Mouse (Mus musculus): ENCODE measurements around the gene Akr1e1. TPM values are rescaled to one million over a fixed set of nuclear protein-coding genes. Genes with fewer than 3 reads are reported as not detected.
"Not testable (repeated sequence)": the region's sequence is repeated elsewhere in the genome, so short reads cannot be mapped to it uniquely, and the experiment has no call there.

The Akr1e1 gene
- polyA plus RNA-seq, 1 experiment, result 0.40 TPM

DNA sequence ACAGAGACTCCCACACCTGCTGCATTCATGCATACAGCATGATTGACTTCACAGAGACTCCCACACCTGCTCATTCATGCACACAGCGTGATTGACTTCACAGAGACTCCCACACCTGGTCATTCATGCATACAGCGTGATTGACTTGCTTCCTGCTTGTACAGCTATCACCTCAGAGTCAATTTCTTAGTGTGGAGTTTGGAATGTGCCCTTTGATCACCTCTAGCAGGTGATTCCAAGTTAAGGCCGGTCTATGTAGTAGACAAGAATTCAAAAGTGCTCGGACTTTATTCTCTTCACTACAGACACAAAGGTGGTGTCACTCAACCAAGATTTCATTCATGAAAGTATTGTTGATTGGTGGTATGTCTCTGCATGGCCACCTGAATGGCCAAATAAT is 2.2 kb downstream of the Akr1e1 start:
- no peak overlapping the region for H3K27ac ChIP-seq (ENCODE audit: insufficient read depth, low read length)
- TF ChIP-seq POLR2A (IDR thresholded peaks at IDR 0.05; ENCODE audit: low read depth, low read length) (no peak), CTCF (IDR thresholded peaks at IDR 0.05; ENCODE audit: extremely low read depth, insufficient read depth, insufficient read length, insufficient replicate concordance) (no peak)
- WGBS, result 87% methylated on average over 4 of the region's 4 CpGs
- no peak for DNase-seq (ENCODE audit: low read depth in 1 of 2, low spot score in 2 of 2)
- no peak overlapping the region for H3K4me3 ChIP-seq (ENCODE audit: extremely low read depth, insufficient read depth, insufficient read length)
- no peaks in the 10 kb centered on the region for H3K4me1 ChIP-seq (ENCODE audit: control insufficient read depth, insufficient read depth, insufficient read length)
- no peaks in the 10 kb centered on the region for H3K36me3 ChIP-seq (ENCODE audit: control insufficient read depth, insufficient read depth, low read length)
- no peaks in the 10 kb centered on the region for H3K27me3 ChIP-seq (ENCODE audit: control insufficient read depth, insufficient read depth, low read length)

DNA sequence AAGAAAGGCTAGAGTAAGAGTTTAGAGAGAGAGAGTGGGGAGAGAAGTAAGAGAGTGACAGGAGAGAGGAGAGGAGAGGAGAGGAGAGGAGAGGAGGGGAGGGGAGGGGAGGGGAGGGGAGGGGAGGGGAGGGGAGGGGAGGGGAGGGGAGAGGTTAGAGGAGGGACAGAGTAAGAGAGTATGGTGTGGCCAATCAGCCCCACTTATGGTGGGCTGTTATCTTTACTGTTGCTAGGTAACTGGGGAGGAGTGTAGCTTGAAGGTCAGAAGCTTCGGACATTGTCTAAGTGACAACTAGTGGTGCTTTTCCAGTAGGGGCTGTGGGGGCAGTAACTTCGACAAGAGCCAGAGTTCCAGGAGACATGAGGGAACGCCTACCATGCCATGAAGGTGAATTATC is 5.5 kb downstream of the Akr1e1 start:
- 85% methylated on average over 3 of the region's 3 CpGs for WGBS
- DNase-seq (ENCODE audit: low read depth in 1 of 2, low spot score in 2 of 2), result not testable (repeated sequence)

DNA sequence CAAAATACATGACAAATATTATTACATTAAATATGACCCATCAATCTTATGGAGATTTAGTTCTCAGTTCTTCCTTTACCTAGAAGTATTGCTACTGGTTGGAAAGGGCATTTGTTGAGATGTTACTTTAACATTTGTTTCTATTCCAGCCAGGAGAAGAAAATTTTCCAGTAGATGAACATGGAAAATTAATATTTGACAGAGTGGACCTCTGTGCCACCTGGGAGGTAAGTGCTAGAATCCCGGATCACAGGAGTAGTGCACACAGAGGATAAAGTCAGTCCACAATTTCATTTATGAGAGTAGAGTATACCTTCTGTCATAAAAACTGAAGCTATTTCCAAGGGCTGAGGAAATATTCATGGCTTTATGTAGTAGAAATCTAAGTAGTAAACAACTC is 32.1 kb downstream of the Akr1e1 start:
- no peak for TF ChIP-seq POLR2A (IDR thresholded peaks at IDR 0.05; ENCODE audit: low read depth, low read length)
- no peak for TF ChIP-seq CTCF (IDR thresholded peaks at IDR 0.05; ENCODE audit: extremely low read depth, insufficient read depth, insufficient read length, insufficient replicate concordance)
- no peak overlapping the region for H3K4me3 ChIP-seq (ENCODE audit: extremely low read depth, insufficient read depth, insufficient read length)
- no peaks in the 10 kb centered on the region for H3K36me3 ChIP-seq (ENCODE audit: control insufficient read depth, insufficient read depth, low read length)
- no peaks in the 10 kb centered on the region for H3K4me1 ChIP-seq (ENCODE audit: control insufficient read depth, insufficient read depth, insufficient read length)
- H3K27me3 ChIP-seq (ENCODE audit: control insufficient read depth, insufficient read depth, low read length), result no peaks in the 10 kb centered on the region
- WGBS, result 90% methylated on average over 1 of the region's 1 CpGs
- H3K27ac ChIP-seq (ENCODE audit: insufficient read depth, low read length), result no peak overlapping the region
- DNase-seq (ENCODE audit: low read depth in 1 of 2, low spot score in 2 of 2), result no peak

More for the DNA sequence above, 5.5 kb downstream of the Akr1e1 start:
- not testable (repeated sequence) for H3K27ac ChIP-seq (ENCODE audit: insufficient read depth, low read length); H3K27me3 ChIP-seq (ENCODE audit: control insufficient read depth, insufficient read depth, low read length); H3K36me3 ChIP-seq (ENCODE audit: control insufficient read depth, insufficient read depth, low read length); H3K4me1 ChIP-seq (ENCODE audit: control insufficient read depth, insufficient read depth, insufficient read length); H3K4me3 ChIP-seq (ENCODE audit: extremely low read depth, insufficient read depth, insufficient read length)

DNA sequence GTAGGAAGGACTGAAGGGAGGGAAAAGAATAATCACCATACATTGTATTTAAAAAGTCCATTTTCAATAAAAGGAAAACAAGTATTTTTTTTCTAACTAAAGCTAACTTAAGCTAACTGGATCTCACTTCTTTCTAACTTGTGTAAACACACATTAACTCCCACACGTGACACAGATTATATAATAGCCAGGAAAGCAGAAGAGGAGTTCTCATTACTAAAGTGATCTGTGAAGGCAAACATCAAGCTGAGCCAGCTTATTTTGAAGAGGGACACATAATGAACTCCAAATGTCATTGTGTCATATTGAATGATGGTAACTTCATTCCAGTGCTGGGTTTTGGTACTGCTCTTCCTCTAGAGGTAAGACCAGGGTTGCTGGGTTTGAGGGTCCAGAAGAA is 35.1 kb downstream of the Akr1e1 start, which contains the start of gene Akr1c21:
Gene Akr1c21 (plus strand): TSS at position 205 of the 400 bp plus-strand sequence.
- H3K36me3 ChIP-seq (ENCODE audit: control insufficient read depth, insufficient read depth, low read length), result no peaks in the 10 kb centered on the region
- H3K27ac ChIP-seq (ENCODE audit: insufficient read depth, low read length), result no peak within 1 kb of the TSS
- H3K4me1 ChIP-seq (ENCODE audit: control insufficient read depth, insufficient read depth, insufficient read length), result no peaks in the 10 kb centered on the region
- H3K27me3 ChIP-seq (ENCODE audit: control insufficient read depth, insufficient read depth, low read length), result no peaks in the 10 kb centered on the region
- TF ChIP-seq CTCF (IDR thresholded peaks at IDR 0.05; ENCODE audit: extremely low read depth, insufficient read depth, insufficient read length, insufficient replicate concordance) (no peak), POLR2A (IDR thresholded peaks at IDR 0.05; ENCODE audit: low read depth, low read length) (no peak)
- no peak for DNase-seq (ENCODE audit: low read depth in 1 of 2, low spot score in 2 of 2)
- WGBS, result 65% methylated on average over 1 of the region's 1 CpGs
- no peak within 1 kb of the TSS for H3K4me3 ChIP-seq (ENCODE audit: extremely low read depth, insufficient read depth, insufficient read length)

DNA sequence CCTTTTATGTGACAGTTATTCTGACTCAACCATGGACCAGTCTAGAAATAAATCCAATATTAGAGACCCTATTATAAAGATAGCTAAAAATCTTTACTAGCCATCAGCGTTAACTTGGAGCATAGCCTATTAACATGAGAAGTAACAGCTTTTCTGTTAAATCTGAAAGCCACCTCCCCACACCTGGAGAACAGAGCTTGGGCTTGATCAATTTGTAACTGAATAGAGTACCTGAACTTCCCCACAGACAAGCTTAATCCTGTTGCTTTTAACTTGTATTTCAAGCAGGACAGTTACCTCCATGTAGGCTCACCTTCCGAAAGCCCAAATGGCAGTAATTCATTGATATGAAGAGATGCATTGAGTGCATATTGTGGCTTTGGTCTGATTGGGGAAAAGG is 43.0 kb downstream of the Akr1e1 start:
- Histone ChIP-seq H3K36me3 (ENCODE audit: control insufficient read depth, insufficient read depth, low read length) (no peaks in the 10 kb centered on the region), H3K27me3 (ENCODE audit: control insufficient read depth, insufficient read depth, low read length) (no peaks in the 10 kb centered on the region), H3K27ac (ENCODE audit: insufficient read depth, low read length) (no peak overlapping the region), H3K4me3 (ENCODE audit: extremely low read depth, insufficient read depth, insufficient read length) (no peak overlapping the region), H3K4me1 (ENCODE audit: control insufficient read depth, insufficient read depth, insufficient read length) (no peaks in the 10 kb centered on the region)
- no peak for DNase-seq (ENCODE audit: low read depth in 1 of 2, low spot score in 2 of 2)
- WGBS, result 81% methylated on average over 2 of the region's 2 CpGs
- TF ChIP-seq CTCF (IDR thresholded peaks at IDR 0.05; ENCODE audit: extremely low read depth, insufficient read depth, insufficient read length, insufficient replicate concordance), result no peak
- TF ChIP-seq POLR2A (IDR thresholded peaks at IDR 0.05; ENCODE audit: low read depth, low read length), result no peak

DNA sequence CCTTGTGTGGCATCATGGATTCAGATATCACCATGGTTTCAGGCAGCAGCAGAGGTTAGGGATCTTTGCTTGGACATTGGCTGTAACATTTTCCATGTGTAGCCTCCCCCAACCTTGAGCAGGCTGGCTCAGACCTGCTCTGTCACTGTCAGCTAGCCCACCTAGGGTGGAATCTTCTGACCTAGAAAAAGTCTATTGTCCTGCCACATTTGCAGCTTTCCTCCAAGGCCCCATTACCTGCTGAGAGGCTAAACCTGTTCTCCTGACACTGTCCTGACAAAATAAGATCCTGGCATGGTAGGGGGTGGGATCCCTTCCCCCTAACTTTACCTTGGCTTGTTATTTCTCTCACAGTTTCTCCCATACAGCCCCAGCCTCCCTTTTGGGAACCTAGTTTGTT is 48.5 kb downstream of the Akr1e1 start:
- TF ChIP-seq POLR2A (IDR thresholded peaks at IDR 0.05; ENCODE audit: low read depth, low read length) (no peak), CTCF (IDR thresholded peaks at IDR 0.05; ENCODE audit: extremely low read depth, insufficient read depth, insufficient read length, insufficient replicate concordance) (no peak)
- Histone ChIP-seq H3K4me1 (ENCODE audit: control insufficient read depth, insufficient read depth, insufficient read length) (no peaks in the 10 kb centered on the region), H3K4me3 (ENCODE audit: extremely low read depth, insufficient read depth, insufficient read length) (no peak overlapping the region), H3K27me3 (ENCODE audit: control insufficient read depth, insufficient read depth, low read length) (no peaks in the 10 kb centered on the region), H3K36me3 (ENCODE audit: control insufficient read depth, insufficient read depth, low read length) (no peaks in the 10 kb centered on the region), H3K27ac (ENCODE audit: insufficient read depth, low read length) (no peak overlapping the region)
- no peak for DNase-seq (ENCODE audit: low read depth in 1 of 2, low spot score in 2 of 2)

DNA sequence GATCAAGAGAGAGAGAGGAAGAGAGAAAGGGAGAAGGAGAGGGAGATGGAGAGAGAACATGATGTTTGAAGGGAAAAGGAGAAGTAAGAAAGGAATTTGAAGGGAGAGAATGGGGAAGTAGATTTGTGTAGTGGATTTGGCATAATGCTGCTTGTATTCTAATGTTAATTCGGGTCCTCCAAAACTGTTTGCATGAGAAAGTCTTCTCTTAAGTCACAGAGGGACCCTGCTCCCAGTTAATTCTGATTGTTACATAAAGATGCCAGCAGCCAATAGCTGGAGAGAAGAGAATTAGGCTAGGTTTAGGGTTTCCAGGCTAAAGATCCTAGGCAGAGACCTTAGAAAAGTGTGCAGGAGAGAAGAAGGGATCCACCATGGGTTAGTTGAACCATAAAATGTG is 49.8 kb downstream of the Akr1e1 start:
- no peak for TF ChIP-seq CTCF (IDR thresholded peaks at IDR 0.05; ENCODE audit: extremely low read depth, insufficient read depth, insufficient read length, insufficient replicate concordance)
- 72% methylated on average over 1 of the region's 1 CpGs for WGBS
- no peak for DNase-seq (ENCODE audit: low read depth in 1 of 2, low spot score in 2 of 2)
- Histone ChIP-seq H3K27ac (ENCODE audit: insufficient read depth, low read length) (no peak overlapping the region), H3K4me3 (ENCODE audit: extremely low read depth, insufficient read depth, insufficient read length) (no peak overlapping the region), H3K27me3 (ENCODE audit: control insufficient read depth, insufficient read depth, low read length) (no peaks in the 10 kb centered on the region), H3K36me3 (ENCODE audit: control insufficient read depth, insufficient read depth, low read length) (no peaks in the 10 kb centered on the region), H3K4me1 (ENCODE audit: control insufficient read depth, insufficient read depth, insufficient read length) (no peaks in the 10 kb centered on the region)

Other genes starting within 250 kb of the Akr1e1 start
- gene Akr1c6, start 174.9 kb downstream of the Akr1e1 start, polyA plus RNA-seq (2012; rRNA removed), result not detected in 2 replicates
- gene Akr1c20, start 85.8 kb downstream of the Akr1e1 start, polyA plus RNA-seq (2012; rRNA removed), result not detected in 2 replicates
- not detected in 2 replicates for gene Akr1c21, start 35.1 kb downstream of the Akr1e1 start, polyA plus RNA-seq (2012; rRNA removed)